Mouse (Mus musculus): ENCODE results near the gene Cideb. TPM values are rescaled to one million over a fixed set of nuclear protein-coding genes. Genes with fewer than 3 reads are reported as not detected.

Cideb gene
- polyA plus RNA-seq, 1 experiment from 2014 or later: not detected

- Histone ChIP-seq H3K4me2 (ENCODE audit: low read length) (peak overlapping the region; percentile 84; the same call in 1 of the 2 replicates), H3K27me3 (replicated peaks; ENCODE audit: control insufficient read depth, insufficient read depth, low read length) (no peaks in the 10 kb centered on the region), H3K4me1 (replicated peaks; ENCODE audit: control insufficient read depth, insufficient read depth, low read length) (peaks cover 31% of the 10 kb centered on the region), H3K36me3 (ENCODE audit: control insufficient read depth, insufficient read depth) (peaks cover 19% of the 10 kb centered on the region), H3K4me3 (replicated peaks; ENCODE audit: low read length) (no peak overlapping the region), H3K9me3 (ENCODE audit: control insufficient read depth, low read length) (no peaks in the 10 kb centered on the region), H3K9ac (replicated peaks; ENCODE audit: low read depth, low read length) (no peak overlapping the region), H3K27ac (ENCODE audit: low read length) (no peak overlapping the region)
- 90% methylated on average over 10 of the region's 10 CpGs for WGBS
- no peak for ATAC-seq
Observed at GRCm38 (mm10) chr14:55747051-55747847, 11.0 kb downstream of the Cideb start.

GRCm38 (mm10) chr14:55745861-55746237 is 12.4 kb downstream of the Cideb start:
- peak overlapping the region; percentile 84 for H3K4me2 ChIP-seq (ENCODE audit: low read length)
- WGBS: under 1% methylated on average over 31 of the region's 31 CpGs

GRCm38 (mm10) chr14:55745180-55745860 is 12.9 kb downstream of the Cideb start, which contains the start of the genes Dhrs1 and Nop9:
Gene Dhrs1 (minus strand): TSS chr14:55745690.
Gene Nop9 (plus strand): TSS chr14:55745693.
- H3K36me3 ChIP-seq (ENCODE audit: control insufficient read depth, insufficient read depth): peaks cover 9% of the 10 kb centered on the region
- WGBS: 1% methylated on average over 48 of the region's 48 CpGs
- H3K4me1 ChIP-seq (replicated peaks; ENCODE audit: control insufficient read depth, insufficient read depth, low read length): peaks cover 31% of the 10 kb centered on the region
- peak; percentile 75 for ATAC-seq
- H3K9me3 ChIP-seq (ENCODE audit: control insufficient read depth, low read length): no peaks in the 10 kb centered on the region
- no peaks in the 10 kb centered on the region for H3K27me3 ChIP-seq (replicated peaks; ENCODE audit: control insufficient read depth, insufficient read depth, low read length)
- H3K9ac ChIP-seq (replicated peaks; ENCODE audit: low read depth, low read length): peak within 1 kb of the TSS; percentile 81
- H3K27ac ChIP-seq (ENCODE audit: low read length): peak within 1 kb of the TSS; percentile 33; the same call in 1 of the 2 replicates
- peak within 1 kb of the TSS; percentile 86 for H3K4me3 ChIP-seq (replicated peaks; ENCODE audit: low read length)
- H3K4me2 ChIP-seq (ENCODE audit: low read length): peak within 1 kb of the TSS; percentile 84

More at GRCm38 (mm10) chr14:55745861-55746237, 12.4 kb downstream of the Cideb start:
- Histone ChIP-seq H3K4me1 (replicated peaks; ENCODE audit: control insufficient read depth, insufficient read depth, low read length) (peaks cover 31% of the 10 kb centered on the region), H3K27me3 (replicated peaks; ENCODE audit: control insufficient read depth, insufficient read depth, low read length) (no peaks in the 10 kb centered on the region), H3K36me3 (ENCODE audit: control insufficient read depth, insufficient read depth) (peaks cover 12% of the 10 kb centered on the region), H3K4me3 (replicated peaks; ENCODE audit: low read length) (peak overlapping the region; percentile 86), H3K27ac (ENCODE audit: low read length) (peak overlapping the region; percentile 33; the same call in 1 of the 2 replicates), H3K9me3 (ENCODE audit: control insufficient read depth, low read length) (no peaks in the 10 kb centered on the region), H3K9ac (replicated peaks; ENCODE audit: low read depth, low read length) (peak overlapping the region; percentile 81)
- ATAC-seq: no peak

- H3K27me3 ChIP-seq (replicated peaks; ENCODE audit: control insufficient read depth, insufficient read depth, low read length): no peaks in the 10 kb centered on the region
- H3K9me3 ChIP-seq (ENCODE audit: control insufficient read depth, low read length): no peaks in the 10 kb centered on the region
- peaks cover 31% of the 10 kb centered on the region for H3K4me1 ChIP-seq (replicated peaks; ENCODE audit: control insufficient read depth, insufficient read depth, low read length)
- peaks cover 7% of the 10 kb centered on the region for H3K36me3 ChIP-seq (ENCODE audit: control insufficient read depth, insufficient read depth)
- ATAC-seq: peak; percentile 70
- no peak overlapping the region; the same call in 1 of the 2 replicates for H3K9ac ChIP-seq (replicated peaks; ENCODE audit: low read depth, low read length)
- H3K4me2 ChIP-seq (ENCODE audit: low read length): 0 out of 2 replicates have a peak overlapping the region, but pooled peaks have one; percentile 16
- H3K27ac ChIP-seq (ENCODE audit: low read length): no peak overlapping the region
- H3K4me3 ChIP-seq (replicated peaks; ENCODE audit: low read length): no peak overlapping the region
- 22% methylated on average over 10 of the region's 10 CpGs for WGBS
Observed at GRCm38 (mm10) chr14:55743711-55744110, 14.5 kb downstream of the Cideb start.

GRCm38 (mm10) chr14:55737086-55737687 is 21.1 kb downstream of the Cideb start:
- H3K9me3 ChIP-seq (ENCODE audit: control insufficient read depth, low read length): no peaks in the 10 kb centered on the region
- H3K27me3 ChIP-seq (replicated peaks; ENCODE audit: control insufficient read depth, insufficient read depth, low read length): no peaks in the 10 kb centered on the region
- no peak overlapping the region for H3K4me3 ChIP-seq (replicated peaks; ENCODE audit: low read length)
- H3K36me3 ChIP-seq (ENCODE audit: control insufficient read depth, insufficient read depth): peaks cover 7% of the 10 kb centered on the region
- no peak for ATAC-seq
- H3K27ac ChIP-seq (ENCODE audit: low read length): no peak overlapping the region
- H3K4me2 ChIP-seq (ENCODE audit: low read length): no peak overlapping the region
- H3K4me1 ChIP-seq (replicated peaks; ENCODE audit: control insufficient read depth, insufficient read depth, low read length): no peaks in the 10 kb centered on the region
- WGBS: 85% methylated on average over 9 of the region's 9 CpGs
- no peak overlapping the region for H3K9ac ChIP-seq (replicated peaks; ENCODE audit: low read depth, low read length)

GRCm38 (mm10) chr14:55735758-55736157 is 22.5 kb downstream of the Cideb start:
- ATAC-seq: no peak
- H3K36me3 ChIP-seq (ENCODE audit: control insufficient read depth, insufficient read depth): peaks cover 7% of the 10 kb centered on the region
- H3K9me3 ChIP-seq (ENCODE audit: control insufficient read depth, low read length): no peaks in the 10 kb centered on the region
- no peaks in the 10 kb centered on the region for H3K27me3 ChIP-seq (replicated peaks; ENCODE audit: control insufficient read depth, insufficient read depth, low read length)
- H3K27ac ChIP-seq (ENCODE audit: low read length): no peak overlapping the region
- no peak overlapping the region for H3K4me3 ChIP-seq (replicated peaks; ENCODE audit: low read length)
- no peak overlapping the region for H3K9ac ChIP-seq (replicated peaks; ENCODE audit: low read depth, low read length)
- 83% methylated on average over 4 of the region's 4 CpGs for WGBS
- no peak overlapping the region for H3K4me2 ChIP-seq (ENCODE audit: low read length)
- peaks cover 4% of the 10 kb centered on the region for H3K4me1 ChIP-seq (replicated peaks; ENCODE audit: control insufficient read depth, insufficient read depth, low read length)

- H3K27ac ChIP-seq (ENCODE audit: low read length): no peak overlapping the region
- H3K4me1 ChIP-seq (replicated peaks; ENCODE audit: control insufficient read depth, insufficient read depth, low read length): peaks cover 8% of the 10 kb centered on the region
- no peak overlapping the region for H3K4me3 ChIP-seq (replicated peaks; ENCODE audit: low read length)
- WGBS: 72% methylated on average over 3 of the region's 3 CpGs
- ATAC-seq: no peak
- peaks cover 7% of the 10 kb centered on the region for H3K36me3 ChIP-seq (ENCODE audit: control insufficient read depth, insufficient read depth)
- H3K9ac ChIP-seq (replicated peaks; ENCODE audit: low read depth, low read length): no peak overlapping the region
- H3K27me3 ChIP-seq (replicated peaks; ENCODE audit: control insufficient read depth, insufficient read depth, low read length): no peaks in the 10 kb centered on the region
- H3K9me3 ChIP-seq (ENCODE audit: control insufficient read depth, low read length): no peaks in the 10 kb centered on the region
- H3K4me2 ChIP-seq (ENCODE audit: low read length): no peak overlapping the region
Observed at GRCm38 (mm10) chr14:55735334-55735733, 22.9 kb downstream of the Cideb start.

GRCm38 (mm10) chr14:55734869-55735268 is 23.4 kb downstream of the Cideb start:
- ATAC-seq: no peak
- no peak overlapping the region for H3K27ac ChIP-seq (ENCODE audit: low read length)
- H3K4me1 ChIP-seq (replicated peaks; ENCODE audit: control insufficient read depth, insufficient read depth, low read length): peaks cover 10% of the 10 kb centered on the region
- peaks cover 7% of the 10 kb centered on the region for H3K36me3 ChIP-seq (ENCODE audit: control insufficient read depth, insufficient read depth)
- H3K4me2 ChIP-seq (ENCODE audit: low read length): no peak overlapping the region
- no peaks in the 10 kb centered on the region for H3K9me3 ChIP-seq (ENCODE audit: control insufficient read depth, low read length)
- no peaks in the 10 kb centered on the region for H3K27me3 ChIP-seq (replicated peaks; ENCODE audit: control insufficient read depth, insufficient read depth, low read length)
- H3K4me3 ChIP-seq (replicated peaks; ENCODE audit: low read length): no peak overlapping the region
- 68% methylated on average over 7 of the region's 7 CpGs for WGBS
- no peak overlapping the region for H3K9ac ChIP-seq (replicated peaks; ENCODE audit: low read depth, low read length)

- Histone ChIP-seq H3K9ac (replicated peaks; ENCODE audit: low read depth, low read length) (no peak overlapping the region), H3K4me1 (replicated peaks; ENCODE audit: control insufficient read depth, insufficient read depth, low read length) (peaks cover 10% of the 10 kb centered on the region), H3K9me3 (ENCODE audit: control insufficient read depth, low read length) (no peaks in the 10 kb centered on the region), H3K27me3 (replicated peaks; ENCODE audit: control insufficient read depth, insufficient read depth, low read length) (no peaks in the 10 kb centered on the region), H3K4me2 (ENCODE audit: low read length) (no peak overlapping the region), H3K27ac (ENCODE audit: low read length) (no peak overlapping the region), H3K4me3 (replicated peaks; ENCODE audit: low read length) (no peak overlapping the region), H3K36me3 (ENCODE audit: control insufficient read depth, insufficient read depth) (peaks cover under 1% of the 10 kb centered on the region)
- ATAC-seq: no peak
- 76% methylated on average over 10 of the region's 10 CpGs for WGBS
Observed at GRCm38 (mm10) chr14:55733889-55734288, 24.4 kb downstream of the Cideb start.
